Mouse (Mus musculus) naive thymus-derived CD4-positive, alpha-beta T cell, adult 2 months (primary cell): ENCODE measurements around the gene Wnt10b.
A peak's percentile ranks its signal among the peaks of the same experiment; 100 is the strongest.

ENCODE experiments used
- DNase-seq: peaks from one replicate; pipeline ENCODE4 v3.0.0-alpha.2; 2011; ENCODE audit warnings: low read depth

Gene Wnt10b

GRCm38 (mm10) chr15:98729791-98730545, 48.0 kb downstream of the Wnt10b start:
- peak; percentile 46 for DNase-seq

DNA sequence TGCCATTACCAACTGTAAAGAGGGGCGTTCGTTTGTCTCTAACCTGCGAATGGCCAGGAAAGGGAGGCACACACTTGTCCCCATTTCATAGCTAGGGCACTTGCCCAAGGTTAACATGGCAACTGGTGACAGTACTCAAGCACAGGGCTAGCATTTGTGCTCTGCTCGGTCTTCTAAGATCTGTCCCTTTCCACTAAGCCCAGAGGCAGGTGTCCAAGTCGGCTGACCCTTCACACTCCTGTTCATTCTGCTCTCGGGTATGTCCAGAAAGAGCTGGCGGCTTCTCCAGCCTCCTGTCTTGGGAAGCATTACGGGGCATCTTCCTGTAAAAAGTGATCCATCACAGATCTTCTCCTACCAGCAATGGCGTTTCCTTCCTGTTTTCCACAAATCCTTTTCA, 49.6 kb downstream of the Wnt10b start:
- no peak for DNase-seq

DNA sequence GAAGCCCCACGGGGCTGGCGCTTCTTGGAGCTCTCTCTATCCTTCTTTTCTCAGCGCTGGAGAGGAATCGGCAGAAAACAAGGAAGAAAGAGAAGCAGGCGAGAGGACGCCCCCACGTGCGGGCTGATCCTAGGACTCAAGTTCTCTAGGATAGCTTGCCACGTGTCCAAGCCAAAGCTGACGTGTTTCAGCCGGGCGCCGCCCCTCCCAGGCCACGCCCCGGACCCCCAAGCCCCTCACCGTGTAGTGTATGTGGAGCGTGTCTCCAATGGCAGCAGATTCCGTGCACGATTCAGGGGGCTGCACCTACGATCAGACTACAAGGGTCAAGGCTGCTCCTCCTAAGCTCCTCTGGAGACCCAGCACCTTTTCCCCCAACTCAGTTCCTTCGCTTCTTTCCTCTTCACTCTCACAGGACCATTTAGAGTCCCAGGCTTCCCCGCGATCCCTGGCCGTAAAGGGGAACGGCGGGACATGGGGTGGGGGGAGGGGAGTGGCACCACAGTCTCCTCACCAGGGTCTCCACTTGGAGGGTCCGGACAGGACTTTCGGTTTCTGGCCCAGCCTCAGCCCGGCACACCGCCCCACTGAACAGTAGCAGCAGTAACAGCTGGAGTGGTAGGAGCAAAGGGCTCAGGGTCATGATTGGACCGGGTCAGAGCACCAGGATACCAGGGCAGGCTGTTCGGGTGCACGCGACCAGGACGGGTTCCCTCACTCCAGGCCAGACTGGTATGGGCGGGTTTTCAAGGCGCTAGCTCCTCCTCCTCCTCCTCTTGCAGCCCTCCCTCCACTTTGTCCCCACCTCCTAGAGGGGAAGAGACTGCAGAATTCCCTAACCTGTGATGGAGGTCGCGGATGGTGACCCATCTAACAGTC, 50.3 kb downstream of the Wnt10b start, which contains the start of gene Fkbp11:
Gene Fkbp11 (minus strand): TSS at position 756 of the 879 bp plus-strand sequence.
- peak; percentile 45 for DNase-seq

GRCm38 (mm10) chr15:98726746-98727145, 51.2 kb downstream of the Wnt10b start:
- no peak for DNase-seq

DNA sequence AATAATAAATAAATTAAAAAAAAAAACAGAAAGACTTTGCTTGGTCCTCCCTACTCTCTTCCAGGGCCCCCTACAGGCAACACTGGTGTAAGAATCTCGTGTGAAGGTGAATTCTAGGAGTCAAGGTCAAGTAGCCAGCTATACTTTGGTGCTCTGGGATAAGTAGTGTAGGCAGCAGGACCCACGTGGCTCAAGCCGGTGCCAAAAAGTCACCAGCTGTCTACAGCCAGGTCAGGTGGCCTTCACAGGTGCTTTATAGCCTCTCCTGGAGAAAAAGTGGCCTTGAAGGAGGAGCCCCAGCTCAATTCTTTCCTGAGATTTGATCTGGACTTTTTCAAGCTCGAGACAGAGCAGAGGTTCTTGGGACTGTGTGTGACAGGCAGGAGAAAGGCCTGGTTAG, 51.9 kb downstream of the Wnt10b start:
- DNase-seq, result no peak

DNA sequence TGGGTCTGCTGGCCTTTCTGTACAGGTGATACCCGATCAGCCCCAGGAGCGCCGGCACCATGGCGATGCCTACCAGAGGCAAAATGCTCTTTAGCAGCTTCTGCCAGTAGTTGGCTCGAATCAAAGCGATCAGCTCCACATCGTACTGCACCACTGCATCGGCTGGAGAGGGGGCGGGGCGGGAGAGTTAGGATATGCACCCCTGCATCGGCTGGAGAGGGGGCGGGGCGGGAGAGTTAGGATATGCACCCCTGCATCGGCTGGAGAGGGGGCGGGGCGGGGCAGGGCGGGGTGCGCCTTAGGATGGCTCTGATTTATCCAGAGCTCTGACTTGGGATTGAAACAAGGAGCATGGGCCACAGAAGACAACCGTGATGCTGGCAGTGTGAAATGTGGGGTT, 53.5 kb downstream of the Wnt10b start:
- no peak for DNase-seq

DNA sequence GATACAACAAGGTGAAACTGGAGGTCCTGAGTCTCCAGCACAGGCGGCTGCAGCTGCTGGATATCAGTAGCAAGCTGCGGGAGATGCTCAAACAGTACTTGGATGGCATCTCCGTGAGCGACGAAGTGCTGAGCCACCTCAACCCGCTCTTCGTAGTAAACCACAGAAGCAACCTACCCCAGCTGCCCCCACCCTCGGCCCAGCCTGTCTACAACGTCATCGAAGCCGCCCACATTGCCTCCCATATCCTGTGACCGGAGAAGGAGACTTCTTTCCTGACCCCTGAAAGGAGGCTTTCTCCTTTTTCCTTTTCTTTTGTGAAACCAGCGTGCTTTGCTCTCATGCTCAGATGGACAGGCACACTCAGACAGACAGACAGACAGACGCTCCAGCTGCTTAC, 55.1 kb downstream of the Wnt10b start:
- DNase-seq, result peak; percentile 46

- DNase-seq, result no peak
Observed at GRCm38 (mm10) chr15:98722191-98722590, 55.8 kb downstream of the Wnt10b start.
